Mouse (Mus musculus): ENCODE results near the gene Rab6b.

Gene Rab6b

GRCm38 (mm10) chr9:103111621-103112470 is at the start of gene Rab6b:
Gene Rab6b (plus strand): TSS chr9:103111787.
- peak; percentile 56 for DNase-seq (ENCODE audit: low read depth, low spot score)

GRCm38 (mm10) chr9:103063591-103063990 is 48.0 kb upstream of the Rab6b start:
- DNase-seq (ENCODE audit: low read depth, low spot score): no peak

- no peak for DNase-seq (ENCODE audit: low read depth, low spot score)
Observed at GRCm38 (mm10) chr9:103066845-103067244, 44.7 kb upstream of the Rab6b start.

- no peak for DNase-seq (ENCODE audit: low read depth, low spot score)
Observed at GRCm38 (mm10) chr9:103067651-103068050, 43.9 kb upstream of the Rab6b start.

GRCm38 (mm10) chr9:103068769-103069168 is 42.8 kb upstream of the Rab6b start:
- no peak for DNase-seq (ENCODE audit: low read depth, low spot score)

GRCm38 (mm10) chr9:103071541-103072203 is 39.9 kb upstream of the Rab6b start:
- DNase-seq (ENCODE audit: low read depth, low spot score): no peak

- no peak for DNase-seq (ENCODE audit: low read depth, low spot score)
Observed at GRCm38 (mm10) chr9:103072204-103072599, 39.4 kb upstream of the Rab6b start.

- no peak for DNase-seq (ENCODE audit: low read depth, low spot score)
Observed at GRCm38 (mm10) chr9:103072926-103073515, 38.6 kb upstream of the Rab6b start.

GRCm38 (mm10) chr9:103076836-103077531 is 34.6 kb upstream of the Rab6b start:
- DNase-seq (ENCODE audit: low read depth, low spot score): no peak

- DNase-seq (ENCODE audit: low read depth, low spot score): no peak
Observed at GRCm38 (mm10) chr9:103078194-103078691, 33.3 kb upstream of the Rab6b start.

GRCm38 (mm10) chr9:103080211-103080610 is 31.4 kb upstream of the Rab6b start:
- DNase-seq (ENCODE audit: low read depth, low spot score): no peak

GRCm38 (mm10) chr9:103082246-103082975 is 29.2 kb upstream of the Rab6b start:
- no peak for DNase-seq (ENCODE audit: low read depth, low spot score)

- no peak for DNase-seq (ENCODE audit: low read depth, low spot score)
Observed at GRCm38 (mm10) chr9:103083405-103083804, 28.2 kb upstream of the Rab6b start.

- no peak for DNase-seq (ENCODE audit: low read depth, low spot score)
Observed at GRCm38 (mm10) chr9:103086736-103087135, 24.9 kb upstream of the Rab6b start.

GRCm38 (mm10) chr9:103087301-103087700 is 24.3 kb upstream of the Rab6b start:
- DNase-seq (ENCODE audit: low read depth, low spot score): no peak

- no peak for DNase-seq (ENCODE audit: low read depth, low spot score)
Observed at GRCm38 (mm10) chr9:103088661-103089060, 22.9 kb upstream of the Rab6b start.

- no peak for DNase-seq (ENCODE audit: low read depth, low spot score)
Observed at GRCm38 (mm10) chr9:103090116-103090875, 21.3 kb upstream of the Rab6b start.

GRCm38 (mm10) chr9:103091039-103091883 is 20.3 kb upstream of the Rab6b start:
- DNase-seq (ENCODE audit: low read depth, low spot score): no peak

GRCm38 (mm10) chr9:103092248-103092647 is 19.3 kb upstream of the Rab6b start:
- DNase-seq (ENCODE audit: low read depth, low spot score): no peak
